Mouse (Mus musculus) c-Kit-negative CD71-positive TER-119-positive erythroid progenitor cells, embryonic 14.5 days (primary cell): ENCODE data around the gene Acta1.

ENCODE experiments used
- DNase-seq: peaks from one replicate; pipeline ENCODE4 v3.0.0-alpha.2; 2013; ENCODE audit warnings: low read depth, low spot score

The Acta1 gene

DNA sequence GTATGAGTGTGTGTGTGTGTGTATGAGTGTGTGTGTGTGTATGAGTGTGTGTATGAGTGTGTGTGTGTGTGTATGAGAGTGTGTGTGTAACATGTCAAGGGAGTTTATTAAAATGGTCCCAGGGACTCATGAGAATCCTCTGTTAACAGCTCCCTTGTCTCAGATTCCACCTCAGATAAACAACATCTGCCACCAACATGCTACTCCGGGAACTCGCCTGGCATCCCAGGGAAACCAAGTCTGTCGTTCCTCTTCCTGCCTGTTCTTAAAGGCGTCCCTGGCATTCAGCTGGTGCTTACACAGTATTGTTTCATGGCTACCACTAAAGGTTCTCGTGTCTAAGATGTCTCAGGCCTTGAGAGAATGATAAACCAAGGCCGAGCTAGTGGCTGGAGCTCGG, 50.2 kb downstream of the Acta1 start:
- DNase-seq: no peak

DNA sequence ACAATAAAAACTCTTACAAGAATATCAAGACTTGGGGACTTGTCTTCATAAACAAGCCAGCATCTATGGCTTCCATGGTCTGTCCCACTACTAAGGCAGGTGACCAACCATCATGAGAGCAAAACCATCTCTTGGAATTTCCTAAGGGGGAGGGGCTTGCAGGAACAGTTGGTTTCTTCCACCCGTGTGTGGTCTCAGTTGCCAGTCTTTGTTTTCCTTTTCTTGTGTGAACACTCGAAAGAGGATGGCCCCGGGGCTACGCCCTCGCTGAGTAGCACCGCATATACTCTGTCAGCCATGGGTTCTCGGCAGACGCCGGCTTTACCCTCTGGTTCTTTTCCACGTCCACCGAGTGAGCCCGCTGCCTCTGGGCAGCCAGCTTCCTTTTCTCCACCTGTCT, 52.5 kb downstream of the Acta1 start:
- DNase-seq: no peak
